ENCODE assay signal across 8 mouse cellular contexts in genomic region chr9:96989389-96989990, GRCm38 (mm10). TPM values are rescaled to one million over a fixed set of nuclear protein-coding genes. Genes with fewer than 3 reads are reported as not detected.
A peak's percentile ranks its signal among the peaks of the same experiment; 100 is the strongest.
DNase-seq lines count a peak whose midpoint lies in the region; ATAC-seq lines count a peak whose summit lies in the region.
"Had no signal": no experiment of that assay in that cellular context is flagged by ENCODE, and none has a peak within 500 bp of the region (broad histone marks: within the 10 kb centered on the region; RNA-seq: fewer than 3 reads in every experiment).

No protein-coding gene starts in this region.

- no peak overlapping the region for H3K4me3 ChIP-seq in heart, embryonic 14.5 days (ENCODE audit: control insufficient read depth in 1 of 2, insufficient read depth in 1 of 2, low read depth in 1 of 2, low read length in 2 of 2)
- H3K4me3 ChIP-seq: embryonic facial prominence, embryonic 13.5 days had no signal

- H3K36me3 ChIP-seq in heart, embryonic 14.5 days (ENCODE audit: control insufficient read depth, insufficient read depth, low read length) = 0 out of 2 replicates have a peak, but pooled peaks cover under 1% of the 10 kb centered on the region
- H3K36me3 ChIP-seq: embryonic facial prominence, embryonic 13.5 days had no signal

- 30% methylated on average over 10 of the region's 10 CpGs for whole genome bisulfite sequencing in heart, embryonic 14.5 days

- H3K4me1 ChIP-seq in heart, embryonic 14.5 days (ENCODE audit: control insufficient read depth in 2 of 2, insufficient read depth in 2 of 2, low read length in 2 of 2) = peaks cover 79 to 95% of the 10 kb centered on the region in 2 experiments

- H3K27ac ChIP-seq in heart, embryonic 14.5 days (replicated peaks in 1 of 2; ENCODE audit: control insufficient read depth in 1 of 2, insufficient read depth in 1 of 2, low read depth in 2 of 2, low read length in 2 of 2) = peak overlapping the region; percentile 28 to 60; a peak in 2 of 4 replicates
- H3K27ac ChIP-seq: embryonic facial prominence, embryonic 13.5 days had no signal

- peak overlapping the region; percentile 18; the same call in 1 of the 2 replicates for H3K9ac ChIP-seq in heart, embryonic 14.5 days (ENCODE audit: low read length)
- H3K9ac ChIP-seq: embryonic facial prominence, embryonic 13.5 days had no signal

- no peaks in the 10 kb centered on the region for H3K27me3 ChIP-seq in heart, embryonic 14.5 days (ENCODE audit: control insufficient read depth, insufficient read depth, low read length)
- H3K27me3 ChIP-seq: embryonic facial prominence, embryonic 13.5 days had no signal

- ATAC-seq in heart, embryonic 14.5 days (ENCODE audit: insufficient number of reproducible peaks, insufficient read depth, low FRiP score, low read depth) = no peak

- peak; percentile 22 for DNase-seq in Muller cell, postnatal 12 days (ENCODE audit: inconsistent ontology term)
- DNase-seq in embryo, embryonic 11 days = peak; percentile 90
- DNase-seq in mesoderm, embryonic 11.5 days (ENCODE audit: low read depth, low spot score) = peak; percentile 84
- no peak for DNase-seq in spleen, postnatal 4 days (ENCODE audit: low spot score in 2 of 2)
- DNase-seq in thymus, postnatal 10 days (ENCODE audit: low spot score in 2 of 2) = no peak
- DNase-seq in adrenal gland, postnatal 25 days = no peak

- no peaks in the 10 kb centered on the region for H3K9me3 ChIP-seq in heart, embryonic 14.5 days (ENCODE audit: control insufficient read depth, low read length)
- H3K9me3 ChIP-seq: embryonic facial prominence, embryonic 13.5 days had no signal

- no peak overlapping the region for H3K4me2 ChIP-seq in heart, embryonic 14.5 days (ENCODE audit: low read length)
- H3K4me2 ChIP-seq: embryonic facial prominence, embryonic 13.5 days had no signal

RNA-seq across cellular contexts. Expression of gene Spsb4, which starts 29.2 kb away (rescaled TPM):
- polyA plus RNA-seq in heart, embryonic 14.5 days (2014; fragmentation: Nextera tagmentation; extraction: Ambion mirVana) = 41.9 and 46.3 TPM in 2 replicates
- total RNA-seq in adrenal gland, postnatal 25 days (2021) = 0.86 and 1.2 TPM in 2 replicates

Comparison
In these comparisons a context has a peak if more than half of its experiments do, and no peak if none do; other contexts are left out.
1. DNase-seq: peak in Muller cell, postnatal 12 days (single experiment), embryo, embryonic 11 days (single experiment) and mesoderm, embryonic 11.5 days (single experiment); none in spleen, postnatal 4 days (0 of 2), thymus, postnatal 10 days (0 of 2) and adrenal gland, postnatal 25 days (single experiment).